Mouse (Mus musculus) liver, adult 2 months (tissue): Measurements from ENCODE around the gene Cxcr2.

Experiments used
- CTCF ChIP-seq: fragments of 200-500 bp; IDR thresholded peaks from 2 replicates; pipeline ENCODE4 v1.5.1; 2011; ENCODE audit warnings: low read depth, low read length, control low read depth
- POLR2A ChIP-seq: fragments of 200-500 bp; IDR thresholded peaks from 2 replicates; pipeline ENCODE4 v1.6.1; 2011; ENCODE audit warnings: low read length, control low read depth; ENCODE audit not compliant: insufficient read depth; ENCODE audit errors: extremely low read depth

DNA sequence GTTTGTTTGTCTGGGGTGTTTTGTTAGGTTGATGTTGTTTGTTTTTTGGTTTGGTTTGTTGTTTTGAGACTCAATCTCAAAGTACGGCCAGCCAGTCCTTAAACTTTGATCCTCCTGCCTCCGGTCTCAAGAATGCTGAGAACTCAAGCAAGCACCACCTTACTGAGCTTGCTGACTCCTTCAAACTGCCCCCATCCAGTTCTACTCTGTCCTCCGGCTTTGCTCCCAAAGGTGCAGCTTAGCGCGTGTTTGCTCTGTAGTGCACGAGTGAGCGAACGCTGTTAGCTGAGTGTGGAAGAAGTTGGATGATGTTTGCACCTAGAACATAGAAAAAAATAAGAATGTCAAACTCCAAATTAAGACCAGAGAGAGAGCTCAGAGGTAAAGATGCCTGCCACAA lies 55.2 kb downstream of the Cxcr2 start:
- TF ChIP-seq POLR2A (no peak), CTCF (no peak)
